8 mouse cellular contexts compared by ENCODE assay signal in genomic region chr11:113172497-113173140, GRCm38 (mm10).
DNase-seq lines count a peak whose midpoint lies in the region; ATAC-seq and TF ChIP-seq lines count a peak whose summit lies in the region.

No protein-coding gene starts in this region.

- TF ChIP-seq CTCF in embryonic fibroblast, embryonic 13.5 days (IDR thresholded peaks at IDR 0.05; ENCODE audit: borderline replicate concordance, insufficient read depth, low read length) = peak; percentile 93

- TF ChIP-seq POLR2A in embryonic fibroblast, embryonic 13.5 days (IDR thresholded peaks at IDR 0.05; ENCODE audit: low read depth, low read length) = no peak

- H3K9me3 ChIP-seq in heart, embryonic 10.5 days = no peaks in the 10 kb centered on the region
- no peaks in the 10 kb centered on the region for H3K9me3 ChIP-seq in liver, embryonic 12.5 days (replicated peaks)
- no peaks in the 10 kb centered on the region for H3K9me3 ChIP-seq in stomach, embryonic 14.5 days (ENCODE audit: control insufficient read depth, low read depth, low read length)

- DNase-seq in 416B (ENCODE audit: low read depth) = peak; percentile 40
- peak; percentile 83 for DNase-seq in adrenal gland, postnatal 14 days
- DNase-seq in heart, embryonic 10.5 days (ENCODE audit: low spot score) = peak; percentile 88
- peak; percentile 78 for DNase-seq in kidney, adult 9 months
- DNase-seq in natural killer cell, adult 2 months (ENCODE audit: low spot score in 2 of 2) = peak; percentile 63 to 76

- H3K4me3 ChIP-seq in embryonic fibroblast, embryonic 13.5 days (ENCODE audit: insufficient read depth, low read length) = peak overlapping the region; percentile 46
- peak overlapping the region; percentile 65 for H3K4me3 ChIP-seq in heart, embryonic 10.5 days
- peak overlapping the region; percentile 67 for H3K4me3 ChIP-seq in liver, embryonic 12.5 days
- peak overlapping the region; percentile 34 for H3K4me3 ChIP-seq in stomach, embryonic 14.5 days (ENCODE audit: low read depth, low read length)

- H3K27me3 ChIP-seq in heart, embryonic 10.5 days (ENCODE audit: insufficient read depth, poor library complexity, severe bottlenecking) = no peaks in the 10 kb centered on the region; the same call in 1 of the 2 replicates
- peaks cover 5% of the 10 kb centered on the region; the same call in 1 of the 2 replicates for H3K27me3 ChIP-seq in liver, embryonic 12.5 days (replicated peaks)
- no peaks in the 10 kb centered on the region for H3K27me3 ChIP-seq in stomach, embryonic 14.5 days (ENCODE audit: control insufficient read depth, insufficient read depth, low read length)

- H3K9ac ChIP-seq in liver, embryonic 12.5 days = peak overlapping the region; percentile 75
- peak overlapping the region; percentile 33 for H3K9ac ChIP-seq in stomach, embryonic 14.5 days (replicated peaks; ENCODE audit: low read depth, low read length)

- peak; percentile 72 for ATAC-seq in liver, embryonic 12.5 days
- ATAC-seq in stomach, embryonic 14.5 days (ENCODE audit: insufficient number of reproducible peaks, insufficient read depth, low FRiP score, low read depth) = peak; percentile 44; the same call in 1 of the 2 replicates

- H3K36me3 ChIP-seq in heart, embryonic 10.5 days = no peaks in the 10 kb centered on the region
- H3K36me3 ChIP-seq in liver, embryonic 12.5 days = no peaks in the 10 kb centered on the region
- no peaks in the 10 kb centered on the region for H3K36me3 ChIP-seq in stomach, embryonic 14.5 days (ENCODE audit: control insufficient read depth, insufficient read depth, low read length)

- no peak overlapping the region for H3K27ac ChIP-seq in embryonic fibroblast, embryonic 13.5 days (ENCODE audit: insufficient read depth, low read length)
- peak overlapping the region; percentile 88 for H3K27ac ChIP-seq in heart, embryonic 10.5 days
- peak overlapping the region; percentile 79 for H3K27ac ChIP-seq in liver, embryonic 12.5 days
- peak overlapping the region; percentile 74 for H3K27ac ChIP-seq in stomach, embryonic 14.5 days (ENCODE audit: low read length)

- 22% methylated on average over 16 of the region's 16 CpGs for WGBS in heart, embryonic 10.5 days
- WGBS in liver, embryonic 12.5 days (ENCODE audit: insufficient replicate concordance) = 20% methylated on average over 16 of the region's 16 CpGs
- WGBS in stomach, embryonic 14.5 days = 27% methylated on average over 15 of the region's 16 CpGs

- peak overlapping the region; percentile 69 for H3K4me2 ChIP-seq in liver, embryonic 12.5 days
- H3K4me2 ChIP-seq in stomach, embryonic 14.5 days (replicated peaks; ENCODE audit: low read depth, low read length) = peak overlapping the region; percentile 49

- no peaks in the 10 kb centered on the region for H3K4me1 ChIP-seq in embryonic fibroblast, embryonic 13.5 days (ENCODE audit: control insufficient read depth, insufficient read depth, low read length)
- H3K4me1 ChIP-seq in heart, embryonic 10.5 days = peaks cover 25% of the 10 kb centered on the region
- H3K4me1 ChIP-seq in liver, embryonic 12.5 days = peaks cover 23% of the 10 kb centered on the region
- no peaks in the 10 kb centered on the region for H3K4me1 ChIP-seq in stomach, embryonic 14.5 days (ENCODE audit: control insufficient read depth, insufficient read depth, low read length)
